Mouse (Mus musculus) kidney, embryonic 14.5 days (tissue): ENCODE data around the gene Tmem92. TPM values are rescaled to one million over a fixed set of nuclear protein-coding genes. Genes with fewer than 3 reads are reported as not detected.

Source experiments
- ATAC-seq: fragments of 200-750 bp; cut with Nextera tagmentation; 2 replicates; pipeline ENCODE4 v1.8.0; 2017; ENCODE audit warnings: moderate number of reproducible peaks, mild to moderate bottlenecking, moderate TSS enrichment, moderate library complexity; ENCODE audit not compliant: low FRiP score, low TSS enrichment
- H3K27ac ChIP-seq: fragments of 300-500 bp; sonication (generic); 2 replicates; pipeline ENCODE4 v1.5.1; 2014; ENCODE audit warnings: low read depth, mild to moderate bottlenecking, low read length, moderate library complexity, mixed read lengths
- H3K27me3 ChIP-seq: fragments of 300-500 bp; sonication (generic); 2 replicates; pipeline ENCODE4 v1.6.1; 2014; ENCODE audit warnings: mild to moderate bottlenecking, low read length; ENCODE audit not compliant: control insufficient read depth, insufficient read depth
- H3K36me3 ChIP-seq: fragments of 300-500 bp; sonication (generic); 2 replicates; pipeline ENCODE4 v1.6.1; 2014; ENCODE audit warnings: low read length, mixed read lengths; ENCODE audit not compliant: control insufficient read depth, insufficient read depth
- H3K4me1 ChIP-seq: fragments of 300-500 bp; sonication (generic); 2 replicates; pipeline ENCODE4 v1.6.1; 2014; ENCODE audit warnings: low read length, mixed read lengths; ENCODE audit not compliant: control insufficient read depth, insufficient read depth
- H3K4me2 ChIP-seq: fragments of 300-500 bp; sonication (generic); replicated peaks from 2 replicates; pipeline ENCODE4 v1.6.1; 2014; ENCODE audit warnings: low read depth, mild to moderate bottlenecking, low read length
- H3K4me3 ChIP-seq: fragments of 300-500 bp; sonication (generic); 2 replicates; pipeline ENCODE4 v1.5.1; 2014; ENCODE audit warnings: mild to moderate bottlenecking, low read length
- H3K9ac ChIP-seq: fragments of 300-500 bp; sonication (generic); 2 replicates; pipeline ENCODE4 v1.6.1; 2014; ENCODE audit warnings: low read depth, mild to moderate bottlenecking, low read length, moderate library complexity
- H3K9me3 ChIP-seq: fragments of 300-500 bp; sonication (generic); 2 replicates; pipeline ENCODE4 v1.6.1; 2016; ENCODE audit warnings: low read length; ENCODE audit not compliant: control insufficient read depth
- WGBS: fragments of 180-500 bp; shearing (Covaris S2); extraction: QIAGEN DNeasy Blood & Tissue Kit; methylation state at CpG from one replicate; pipeline ENCODE4 v1.1.7; 2014; 5-methylcytosine and 5-hydroxymethylcytosine counted together
- polyA plus RNA-seq: library from polyadenylated mRNA; unstranded; fragments of >200 nt; fragmentation: Nextera tagmentation; extraction: Ambion mirVana; gene quantifications from 2 replicates; pipeline ENCODE4 v1.2.1, GENCODE M21; 2014

Tmem92 gene
- polyA plus RNA-seq, 1 experiment from 2014 or later = not detected

- Histone ChIP-seq H3K4me2 (no peak overlapping the region), H3K4me3 (no peak overlapping the region), H3K9ac (no peak overlapping the region), H3K36me3 (no peaks in the 10 kb centered on the region), H3K9me3 (no peaks in the 10 kb centered on the region), H3K27ac (no peak overlapping the region), H3K4me1 (no peaks in the 10 kb centered on the region), H3K27me3 (no peaks in the 10 kb centered on the region)
- 56% methylated on average over 2 of the region's 2 CpGs for WGBS
- ATAC-seq = no peak
These were observed 46.8 kb downstream of the Tmem92 start for GRCm38 (mm10) chr11:94735746-94736145.

GRCm38 (mm10) chr11:94732773-94733172, 49.7 kb downstream of the Tmem92 start:
- Histone ChIP-seq H3K4me1 (no peaks in the 10 kb centered on the region), H3K9ac (no peak overlapping the region), H3K36me3 (no peaks in the 10 kb centered on the region), H3K4me2 (no peak overlapping the region), H3K4me3 (no peak overlapping the region), H3K27me3 (no peaks in the 10 kb centered on the region), H3K27ac (no peak overlapping the region), H3K9me3 (no peaks in the 10 kb centered on the region)
- WGBS = 48% methylated on average over 8 of the region's 8 CpGs
- no peak for ATAC-seq

- Histone ChIP-seq H3K9me3 (no peaks in the 10 kb centered on the region), H3K9ac (no peak overlapping the region), H3K27ac (no peak overlapping the region), H3K4me3 (no peak overlapping the region), H3K4me1 (no peaks in the 10 kb centered on the region), H3K4me2 (no peak overlapping the region), H3K27me3 (no peaks in the 10 kb centered on the region), H3K36me3 (no peaks in the 10 kb centered on the region)
- ATAC-seq = no peak
- WGBS = 92% methylated on average over 12 of the region's 12 CpGs
These were observed 51.3 kb downstream of the Tmem92 start for GRCm38 (mm10) chr11:94731229-94731628.

- H3K4me2 ChIP-seq = no peak overlapping the region
- H3K27me3 ChIP-seq = no peaks in the 10 kb centered on the region
- H3K9me3 ChIP-seq = no peaks in the 10 kb centered on the region
- ATAC-seq = no peak; the same call in 1 of the 2 replicates
- H3K4me3 ChIP-seq = no peak overlapping the region
- no peak overlapping the region for H3K9ac ChIP-seq
- H3K36me3 ChIP-seq = no peaks in the 10 kb centered on the region
- WGBS = 29% methylated on average over 5 of the region's 5 CpGs
- no peaks in the 10 kb centered on the region for H3K4me1 ChIP-seq
- H3K27ac ChIP-seq = no peak overlapping the region
These were observed 52.2 kb downstream of the Tmem92 start for GRCm38 (mm10) chr11:94730261-94730660.

- 34% methylated on average over 4 of the region's 4 CpGs for WGBS
These were observed 52.9 kb downstream of the Tmem92 start for GRCm38 (mm10) chr11:94729565-94729964.

GRCm38 (mm10) chr11:94728545-94728944, 54.0 kb downstream of the Tmem92 start:
- no peaks in the 10 kb centered on the region for H3K9me3 ChIP-seq
- H3K36me3 ChIP-seq = no peaks in the 10 kb centered on the region
- H3K27me3 ChIP-seq = no peaks in the 10 kb centered on the region
- 73% methylated on average over 3 of the region's 3 CpGs for WGBS
- H3K4me1 ChIP-seq = no peaks in the 10 kb centered on the region
- ATAC-seq = no peak
- no peak overlapping the region for H3K4me3 ChIP-seq
- no peak overlapping the region for H3K9ac ChIP-seq
- H3K4me2 ChIP-seq = no peak overlapping the region
- no peak overlapping the region for H3K27ac ChIP-seq

More at GRCm38 (mm10) chr11:94729565-94729964, 52.9 kb downstream of the Tmem92 start:
- H3K4me1 ChIP-seq = no peaks in the 10 kb centered on the region
- no peak overlapping the region for H3K27ac ChIP-seq
- no peaks in the 10 kb centered on the region for H3K36me3 ChIP-seq
- no peak overlapping the region for H3K4me3 ChIP-seq
- no peak for ATAC-seq
- no peaks in the 10 kb centered on the region for H3K27me3 ChIP-seq
- no peaks in the 10 kb centered on the region for H3K9me3 ChIP-seq
- H3K4me2 ChIP-seq = no peak overlapping the region
- H3K9ac ChIP-seq = no peak overlapping the region

GRCm38 (mm10) chr11:94727306-94727705, 55.2 kb downstream of the Tmem92 start:
- no peaks in the 10 kb centered on the region for H3K9me3 ChIP-seq

More at GRCm38 (mm10) chr11:94727306-94727705, 55.2 kb downstream of the Tmem92 start:
- Histone ChIP-seq H3K4me3 (no peak overlapping the region), H3K27me3 (no peaks in the 10 kb centered on the region), H3K36me3 (no peaks in the 10 kb centered on the region), H3K4me2 (no peak overlapping the region), H3K9ac (no peak overlapping the region), H3K4me1 (no peaks in the 10 kb centered on the region), H3K27ac (no peak overlapping the region)
- WGBS = 88% methylated on average over 3 of the region's 3 CpGs
- no peak for ATAC-seq

Other genes with a start within 250 kb of the Tmem92 start
- gene Rsad1, start 233.4 kb downstream of the Tmem92 start, polyA plus RNA-seq = 4.1 and 4.5 TPM in 2 replicates
- 0.14 TPM in 1 of 2 replicates, not detected in the other for gene Chad, start 217.7 kb downstream of the Tmem92 start, polyA plus RNA-seq
- 9.1 and 11.5 TPM in 2 replicates for gene Acsf2, start 180.8 kb downstream of the Tmem92 start, polyA plus RNA-seq
- 118 and 197 TPM in 2 replicates for gene Lrrc59, start 152.9 kb downstream of the Tmem92 start, polyA plus RNA-seq
- 154 and 193 TPM in 2 replicates for gene Mrpl27, start 128.9 kb downstream of the Tmem92 start, polyA plus RNA-seq
- 29.9 and 33.6 TPM in 2 replicates for gene Eme1, start 128.7 kb downstream of the Tmem92 start, polyA plus RNA-seq
- gene Xylt2, start 105.2 kb downstream of the Tmem92 start, polyA plus RNA-seq = 16.8 and 18.5 TPM in 2 replicates
- 0.23 and 0.99 TPM in 2 replicates for gene Gm11541, start 78.2 kb downstream of the Tmem92 start, polyA plus RNA-seq
- gene Cdc34b, start 40.9 kb downstream of the Tmem92 start, polyA plus RNA-seq = not detected in 2 replicates
- 248 and 380 TPM in 2 replicates for gene Col1a1, start 153.5 kb upstream of the Tmem92 start, polyA plus RNA-seq
- not detected in 2 replicates for gene Hils1, start 184.9 kb upstream of the Tmem92 start, polyA plus RNA-seq
- gene Sgca, start 193.6 kb upstream of the Tmem92 start, polyA plus RNA-seq = 0.24 TPM in 1 of 2 replicates, not detected in the other
- gene Ppp1r9b, start 208.3 kb upstream of the Tmem92 start, polyA plus RNA-seq = 12.0 and 14.6 TPM in 2 replicates
- 14.7 and 18.3 TPM in 2 replicates for gene Samd14, start 227.2 kb upstream of the Tmem92 start, polyA plus RNA-seq